Comparison of ENCODE assay signal across 16 mouse cellular contexts in genomic region chr12:104422615-104423392, GRCm38 (mm10). TPM values are rescaled to one million over a fixed set of nuclear protein-coding genes. Genes with fewer than 3 reads are reported as not detected.
DNase-seq lines count a peak whose midpoint lies in the region; ATAC-seq lines count a peak whose summit lies in the region.
"Had no signal": no experiment of that assay in that cellular context is flagged by ENCODE, and none has a peak within 500 bp of the region (broad histone marks: within the 10 kb centered on the region; RNA-seq: fewer than 3 reads in every experiment).

No protein-coding gene starts in this region.

- ATAC-seq in forebrain, embryonic 11.5 days (replicated peaks; ENCODE audit: low FRiP score) = no peak
- no peak for ATAC-seq in monocyte, adult 5-6 weeks (replicated peaks; ENCODE audit: insufficient number of reproducible peaks, low FRiP score, low TSS enrichment, poor library complexity, severe bottlenecking)
- ATAC-seq: CD4-positive, CD25-positive, alpha-beta regulatory T cell, adult 4 months had no signal

- H3K9ac ChIP-seq in forebrain, embryonic 11.5 days (ENCODE audit: low read length) = no peak overlapping the region
- H3K9ac ChIP-seq: hindbrain, embryonic 12.5 days; neural tube, embryonic 12.5 days had no signal

- DNase-seq in forebrain, embryonic 11.5 days (ENCODE audit: low spot score) = peak; percentile 24
- DNase-seq in forebrain, embryonic 10.5 days (ENCODE audit: extremely low spot score, low spot score) = no peak
- DNase-seq in 3134 (ENCODE audit: extremely low read depth, insufficient read length, low spot score) = peak; percentile 50
- DNase-seq in adrenal gland, postnatal 10 days = peak; percentile 61
- peak; percentile 32 to 48 for DNase-seq in kidney, adult 8-10 months
- no peak for DNase-seq in frontal cortex, postnatal 14 days (ENCODE audit: low spot score in 2 of 2)
- DNase-seq in layer of hippocampus, postnatal 36 days = no peak
- DNase-seq: right cerebral cortex, postnatal 4 days; thymus, adult 2 months had no signal

- H3K36me3 ChIP-seq in forebrain, embryonic 11.5 days (ENCODE audit: control insufficient read depth, insufficient read depth, low read length) = no peaks in the 10 kb centered on the region
- no peaks in the 10 kb centered on the region for H3K36me3 ChIP-seq in forebrain, embryonic 10.5 days (replicated peaks)
- H3K36me3 ChIP-seq: hindbrain, embryonic 12.5 days; neural tube, embryonic 12.5 days had no signal

- H3K27me3 ChIP-seq in forebrain, embryonic 11.5 days (ENCODE audit: control insufficient read depth, insufficient read depth, low read length) = no peaks in the 10 kb centered on the region
- no peaks in the 10 kb centered on the region for H3K27me3 ChIP-seq in forebrain, embryonic 10.5 days (ENCODE audit: poor library complexity, severe bottlenecking)
- H3K27me3 ChIP-seq: neural tube, embryonic 12.5 days had no signal

- no peaks in the 10 kb centered on the region for H3K9me3 ChIP-seq in forebrain, embryonic 11.5 days (ENCODE audit: control insufficient read depth, low read length)
- H3K9me3 ChIP-seq in forebrain, embryonic 10.5 days = no peaks in the 10 kb centered on the region
- H3K9me3 ChIP-seq: hindbrain, embryonic 12.5 days; neural tube, embryonic 12.5 days had no signal

- no peak overlapping the region for H3K27ac ChIP-seq in forebrain, embryonic 11.5 days (ENCODE audit: low read depth, low read length)
- no peak overlapping the region for H3K27ac ChIP-seq in forebrain, embryonic 10.5 days
- H3K27ac ChIP-seq: hindbrain, embryonic 12.5 days; neural tube, embryonic 12.5 days had no signal

- H3K4me1 ChIP-seq in forebrain, embryonic 11.5 days (replicated peaks; ENCODE audit: control insufficient read depth, insufficient read depth, low read length) = peaks cover 2% of the 10 kb centered on the region; the same call in 1 of the 2 replicates
- H3K4me1 ChIP-seq in forebrain, embryonic 10.5 days = peaks cover 17% of the 10 kb centered on the region
- H3K4me1 ChIP-seq: neural tube, embryonic 12.5 days had no signal

- H3K4me2 ChIP-seq in forebrain, embryonic 11.5 days (ENCODE audit: low read depth, low read length, severe bottlenecking) = no peak overlapping the region
- H3K4me2 ChIP-seq: hindbrain, embryonic 12.5 days; neural tube, embryonic 12.5 days had no signal

- WGBS in forebrain, embryonic 11.5 days = 83% methylated on average over 11 of the region's 11 CpGs
- 89% methylated on average over 11 of the region's 11 CpGs for WGBS in forebrain, embryonic 10.5 days

- no peak overlapping the region for H3K4me3 ChIP-seq in forebrain, embryonic 11.5 days (ENCODE audit: low read depth, low read length)
- H3K4me3 ChIP-seq in forebrain, embryonic 10.5 days = no peak overlapping the region
- H3K4me3 ChIP-seq: hindbrain, embryonic 12.5 days; neural tube, embryonic 12.5 days had no signal

RNA-seq across cellular contexts. Expression of gene Serpina3n, which starts 16.3 kb away (rescaled TPM):
- polyA plus RNA-seq in forebrain, embryonic 11.5 days (2014; fragmentation: Nextera tagmentation; extraction: Ambion mirVana) = not detected in 2 replicates
- polyA plus RNA-seq in forebrain, embryonic 10.5 days (2016; fragmentation: Nextera tagmentation; extraction: Ambion mirVana) = not detected in 2 replicates
- 100 to 1,000 TPM in 1 of 2 experiments, 10 to 100 TPM in 1; 59.9 to 180 TPM for total RNA-seq in adrenal gland, postnatal 10 days (2021)
- 10 to 100 TPM; 72.9 to 78.6 TPM for total RNA-seq in layer of hippocampus, postnatal 36 days (2021)
- total RNA-seq in monocyte, adult 5-6 weeks (2017) = not detected in 3 replicates
- total RNA-seq: megakaryocyte progenitor cell, adult 5-6 weeks had no signal
- polyA plus RNA-seq: CD4-positive, CD25-positive, alpha-beta regulatory T cell, adult 4 months had no signal

RNA-seq across cellular contexts. Expression of gene Gsc, which starts 50.3 kb away (rescaled TPM):
- polyA plus RNA-seq in forebrain, embryonic 11.5 days (2014; fragmentation: Nextera tagmentation; extraction: Ambion mirVana) = 0.71 and 1.2 TPM in 2 replicates
- polyA plus RNA-seq in forebrain, embryonic 10.5 days (2016; fragmentation: Nextera tagmentation; extraction: Ambion mirVana) = 2.2 and 2.9 TPM in 2 replicates
- under 1 TPM in 1 of 2 experiments, not detected in 1; 0.39 TPM for total RNA-seq in adrenal gland, postnatal 10 days (2021)
- not detected for total RNA-seq in layer of hippocampus, postnatal 36 days (2021)
- not detected in 3 replicates for total RNA-seq in monocyte, adult 5-6 weeks (2017)
- total RNA-seq: left cerebral cortex, adult 18-20 months; megakaryocyte progenitor cell, adult 5-6 weeks had no signal
- polyA plus RNA-seq: CD4-positive, CD25-positive, alpha-beta regulatory T cell, adult 4 months; cortical plate, adult 2 months had no signal

Comparison
In these comparisons a context has a peak if more than half of its experiments do, and no peak if none do; other contexts are left out.
1. DNase-seq: peak in forebrain, embryonic 11.5 days (single experiment), 3134 (single experiment), adrenal gland, postnatal 10 days (single experiment) and kidney, adult 8-10 months (2 of 2); none in forebrain, embryonic 10.5 days (single experiment), frontal cortex, postnatal 14 days (0 of 2) and layer of hippocampus, postnatal 36 days (0 of 2).
2. RNA of gene Serpina3n, which starts 16.3 kb away (total RNA-seq): 59.9 to 180 TPM in adrenal gland, postnatal 10 days and 72.9 to 78.6 TPM in layer of hippocampus, postnatal 36 days; not detected in monocyte, adult 5-6 weeks; every median in the first group is over 10 times any median in the second.